Mouse (Mus musculus): ENCODE results near the gene Rptn. TPM values are rescaled to one million over a fixed set of nuclear protein-coding genes. Genes with fewer than 3 reads are reported as not detected.

The Rptn gene
- polyA plus RNA-seq (2015; fragmentation: Nextera tagmentation; extraction: Ambion mirVana), result not detected in 2 replicates

GRCm38 (mm10) chr3:93393366-93393765 lies at the start of gene Rptn:
Rptn (plus strand) TSS chr3:93393699.
- no peaks in the 10 kb centered on the region for H3K36me3 ChIP-seq
- no peaks in the 10 kb centered on the region for H3K4me1 ChIP-seq (replicated peaks)
- H3K4me2 ChIP-seq (replicated peaks), result no peak within 1 kb of the TSS
- H3K9ac ChIP-seq (replicated peaks), result no peak within 1 kb of the TSS
- H3K4me3 ChIP-seq (replicated peaks), result no peak within 1 kb of the TSS
- H3K27ac ChIP-seq, result no peak within 1 kb of the TSS
- no peak for ATAC-seq
- no peaks in the 10 kb centered on the region for H3K9me3 ChIP-seq
- no peaks in the 10 kb centered on the region for H3K27me3 ChIP-seq
- 79% methylated on average over 2 of the region's 2 CpGs for WGBS

DNA sequence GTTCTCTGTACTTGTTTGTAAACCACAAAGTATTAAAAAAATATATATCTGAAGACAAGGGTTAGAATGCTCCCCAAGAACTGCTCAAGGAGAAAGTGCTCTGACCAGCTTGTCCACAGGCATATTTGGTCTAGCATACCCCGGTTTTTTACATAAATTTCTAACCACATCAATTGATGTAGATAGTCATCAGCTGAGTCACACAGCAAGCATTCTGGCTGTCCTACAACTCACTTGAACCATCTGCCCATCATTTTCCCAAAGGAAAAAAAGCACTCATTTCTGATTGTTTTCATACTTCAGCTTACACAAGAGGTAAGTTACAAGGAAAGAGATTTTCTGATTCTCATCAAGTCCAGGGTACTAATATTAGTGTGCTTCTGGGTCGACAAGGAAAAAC lies 46.6 kb upstream of the Rptn start:
- Histone ChIP-seq H3K9me3 (no peaks in the 10 kb centered on the region), H3K36me3 (no peaks in the 10 kb centered on the region), H3K4me1 (replicated peaks) (no peaks in the 10 kb centered on the region), H3K9ac (replicated peaks) (no peak overlapping the region), H3K4me2 (replicated peaks) (no peak overlapping the region), H3K27ac (no peak overlapping the region), H3K27me3 (no peaks in the 10 kb centered on the region), H3K4me3 (replicated peaks) (no peak overlapping the region)
- no peak for ATAC-seq
- 88% methylated on average over 2 of the region's 2 CpGs for WGBS

DNA sequence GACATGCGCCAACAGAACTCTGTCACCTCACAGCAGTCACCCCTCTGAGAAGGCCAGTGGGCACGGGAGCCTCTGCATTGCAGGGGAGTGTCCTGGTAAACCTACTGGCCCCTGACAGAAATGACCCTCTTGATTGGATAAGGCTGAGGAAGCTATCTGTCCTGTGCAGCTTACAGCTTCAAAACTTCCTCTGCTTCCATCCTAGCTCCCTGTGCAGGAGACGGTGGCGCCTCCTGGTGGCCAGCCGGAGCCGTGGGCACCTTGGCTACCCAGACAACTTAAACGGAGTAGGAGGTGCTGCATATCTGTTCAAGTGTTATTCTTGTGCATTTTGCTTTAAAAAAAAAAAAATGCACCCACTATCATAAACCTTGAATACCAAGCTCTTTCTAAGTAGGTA lies 33.5 kb upstream of the Rptn start:
- H3K4me1 ChIP-seq (replicated peaks), result no peaks in the 10 kb centered on the region; the same call in 1 of the 2 replicates
- H3K27me3 ChIP-seq, result no peaks in the 10 kb centered on the region
- H3K9me3 ChIP-seq, result no peaks in the 10 kb centered on the region
- no peak overlapping the region for H3K9ac ChIP-seq (replicated peaks)
- no peak overlapping the region for H3K4me2 ChIP-seq (replicated peaks)
- H3K4me3 ChIP-seq (replicated peaks), result no peak overlapping the region
- ATAC-seq, result no peak
- H3K27ac ChIP-seq, result no peak overlapping the region
- no peaks in the 10 kb centered on the region for H3K36me3 ChIP-seq
- WGBS, result 19% methylated on average over 7 of the region's 7 CpGs

DNA sequence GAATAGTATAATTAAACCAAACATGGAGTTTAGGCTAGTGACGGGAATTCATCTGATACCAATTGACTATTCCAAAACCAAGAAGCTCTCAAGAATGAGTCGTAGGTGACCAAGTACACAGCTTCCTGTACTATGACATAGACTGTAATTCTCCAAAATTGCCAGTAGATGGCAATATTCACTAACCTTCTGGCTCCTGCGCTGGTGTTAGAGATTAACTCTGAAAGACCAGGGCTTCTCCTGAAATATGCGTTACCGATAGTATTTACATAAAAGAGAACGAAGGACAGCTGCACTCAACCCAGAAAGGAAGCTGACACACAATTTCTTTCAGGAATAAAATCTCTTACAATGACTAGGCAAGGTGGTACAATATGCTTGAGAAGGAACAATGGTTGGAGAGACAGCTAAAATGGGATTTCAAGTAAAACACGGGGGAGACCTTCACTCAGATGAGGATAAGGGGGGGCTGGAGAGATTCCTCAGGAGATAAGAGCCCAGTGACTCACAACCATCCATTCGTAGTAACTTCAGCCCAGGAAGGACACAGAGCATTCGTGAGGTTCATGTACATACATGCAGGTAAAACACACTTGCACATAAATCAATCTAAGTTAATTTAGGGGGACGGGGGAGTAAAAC lies 31.4 kb upstream of the Rptn start:
- Histone ChIP-seq H3K4me3 (replicated peaks) (peak overlapping the region; percentile 16), H3K27me3 (no peaks in the 10 kb centered on the region)
- 10% methylated on average over 10 of the region's 10 CpGs for WGBS

DNA sequence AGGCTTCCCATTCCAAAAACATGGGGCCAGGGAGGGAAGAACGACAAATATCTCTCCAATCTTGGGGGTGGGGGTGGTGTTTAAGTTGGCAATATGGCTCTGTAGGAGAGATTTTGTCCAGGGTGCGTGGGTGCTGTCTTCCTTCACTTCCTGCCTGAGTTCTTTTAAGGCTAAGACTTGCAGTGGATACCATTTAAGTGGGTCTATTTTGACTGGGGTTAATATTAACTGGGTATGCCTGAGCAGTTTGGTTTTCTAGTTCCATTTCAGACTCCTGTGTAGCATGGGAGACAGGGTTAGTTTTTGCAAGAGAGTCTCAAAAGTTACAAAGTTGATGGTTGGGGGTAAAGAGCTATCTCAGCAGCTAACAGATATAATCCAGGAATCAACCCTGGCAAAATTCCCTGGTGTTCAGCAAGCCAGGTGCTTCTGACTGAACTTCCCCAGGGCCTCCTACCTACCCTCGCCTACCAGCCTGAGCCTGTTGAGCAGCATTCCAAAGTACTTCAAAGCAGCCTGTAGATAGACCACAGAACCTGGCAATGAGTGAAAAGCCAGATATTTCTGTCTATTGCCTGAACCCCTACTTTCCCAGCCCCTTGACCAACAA lies 26.4 kb upstream of the Rptn start:
- no peak for ATAC-seq
- H3K4me1 ChIP-seq (replicated peaks), result no peaks in the 10 kb centered on the region; the same call in 1 of the 2 replicates
- 75% methylated on average over 3 of the region's 3 CpGs for WGBS
- H3K27ac ChIP-seq, result no peak overlapping the region
- no peak overlapping the region for H3K4me2 ChIP-seq (replicated peaks)
- H3K36me3 ChIP-seq, result no peaks in the 10 kb centered on the region
- no peaks in the 10 kb centered on the region for H3K27me3 ChIP-seq
- no peak overlapping the region for H3K4me3 ChIP-seq (replicated peaks)
- H3K9ac ChIP-seq (replicated peaks), result no peak overlapping the region
- H3K9me3 ChIP-seq, result no peaks in the 10 kb centered on the region

More for the DNA sequence above, 31.4 kb upstream of the Rptn start:
- H3K9ac ChIP-seq (replicated peaks), result no peak overlapping the region
- no peak overlapping the region for H3K27ac ChIP-seq
- no peaks in the 10 kb centered on the region; the same call in 1 of the 2 replicates for H3K4me1 ChIP-seq (replicated peaks)
- no peaks in the 10 kb centered on the region for H3K9me3 ChIP-seq
- H3K4me2 ChIP-seq (replicated peaks), result peak overlapping the region; percentile 43
- no peaks in the 10 kb centered on the region for H3K36me3 ChIP-seq
- ATAC-seq, result peak; percentile 92

DNA sequence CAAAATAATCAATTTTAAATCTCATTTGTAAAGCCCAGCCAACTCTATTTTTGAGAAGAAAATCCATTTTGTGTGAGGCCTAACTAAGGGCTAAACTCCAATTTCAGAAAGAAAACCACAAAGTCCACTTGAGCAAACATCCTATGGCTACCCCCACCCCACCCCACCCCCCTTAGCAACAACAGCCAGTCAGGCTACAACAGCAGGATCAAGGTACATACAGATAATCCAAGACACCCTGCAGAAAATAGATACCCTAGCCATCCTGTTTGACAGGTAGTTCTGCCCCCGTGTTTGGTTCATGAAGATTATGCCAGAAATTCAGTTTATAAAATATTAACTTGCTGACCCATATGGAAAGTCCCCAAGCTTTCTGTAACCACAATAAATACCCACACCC lies 25.3 kb upstream of the Rptn start:
- H3K4me1 ChIP-seq (replicated peaks), result no peaks in the 10 kb centered on the region
- WGBS, result 93% methylated on average over 1 of the region's 1 CpGs

DNA sequence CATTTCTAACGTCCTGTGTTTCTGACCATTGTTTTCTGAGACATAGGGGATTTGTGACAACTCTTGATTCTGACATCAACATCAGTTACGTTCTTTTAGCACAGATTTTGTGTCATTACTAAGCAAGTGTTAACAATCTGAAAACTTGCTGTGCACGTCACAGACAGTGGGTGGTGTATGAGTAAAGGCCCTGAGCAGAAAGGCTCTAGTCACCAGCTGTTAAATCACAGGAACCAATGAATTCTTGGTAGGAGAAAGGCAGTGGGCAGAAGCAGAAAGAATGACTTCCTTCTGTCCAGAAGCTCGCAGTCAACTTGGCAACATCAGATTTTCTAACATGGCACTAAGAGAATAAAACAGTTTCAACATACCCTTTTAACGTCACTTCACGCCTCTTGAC lies 20.1 kb upstream of the Rptn start:
- Histone ChIP-seq H3K27ac (no peak overlapping the region), H3K9ac (replicated peaks) (no peak overlapping the region), H3K4me1 (replicated peaks) (no peaks in the 10 kb centered on the region), H3K36me3 (no peaks in the 10 kb centered on the region), H3K9me3 (no peaks in the 10 kb centered on the region), H3K4me3 (replicated peaks) (no peak overlapping the region), H3K4me2 (replicated peaks) (no peak overlapping the region), H3K27me3 (no peaks in the 10 kb centered on the region)
- 80% methylated on average over 6 of the region's 6 CpGs for WGBS
- no peak for ATAC-seq

More for the DNA sequence above, 25.3 kb upstream of the Rptn start:
- Histone ChIP-seq H3K4me2 (replicated peaks) (no peak overlapping the region), H3K9me3 (no peaks in the 10 kb centered on the region), H3K27ac (no peak overlapping the region), H3K9ac (replicated peaks) (no peak overlapping the region), H3K4me3 (replicated peaks) (no peak overlapping the region), H3K36me3 (no peaks in the 10 kb centered on the region), H3K27me3 (no peaks in the 10 kb centered on the region)
- no peak for ATAC-seq

- no peaks in the 10 kb centered on the region for H3K27me3 ChIP-seq
- no peak overlapping the region for H3K9ac ChIP-seq (replicated peaks)
- no peaks in the 10 kb centered on the region for H3K9me3 ChIP-seq
- H3K27ac ChIP-seq, result no peak overlapping the region
- ATAC-seq, result no peak
- H3K4me2 ChIP-seq (replicated peaks), result no peak overlapping the region
- WGBS, result 76% methylated on average over 1 of the region's 1 CpGs
- H3K36me3 ChIP-seq, result no peaks in the 10 kb centered on the region
- H3K4me3 ChIP-seq (replicated peaks), result no peak overlapping the region
- no peaks in the 10 kb centered on the region for H3K4me1 ChIP-seq (replicated peaks)
Observed at GRCm38 (mm10) chr3:93375196-93375595, 18.3 kb upstream of the Rptn start.

DNA sequence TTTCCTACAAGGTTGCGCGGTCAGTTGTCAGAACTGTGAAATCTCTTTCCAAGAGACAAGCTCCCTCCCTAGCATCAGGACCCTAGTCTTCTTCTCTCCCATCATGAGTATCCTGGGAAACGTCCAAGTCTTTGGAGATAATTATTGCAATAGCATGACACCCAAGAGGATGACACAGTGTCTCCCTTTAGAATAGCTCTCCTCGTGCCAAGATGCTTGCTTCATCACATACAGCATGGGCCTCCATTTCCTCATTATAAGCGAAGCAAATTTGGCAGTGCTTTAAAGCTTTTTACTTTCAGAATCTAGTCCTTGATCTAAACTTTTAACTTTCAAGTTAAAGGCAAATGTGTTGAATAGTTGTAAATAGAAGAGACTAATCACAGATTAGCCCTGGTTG lies 17.9 kb upstream of the Rptn start:
- no peak overlapping the region for H3K4me3 ChIP-seq (replicated peaks)
- no peak for ATAC-seq
- 83% methylated on average over 5 of the region's 5 CpGs for WGBS
- H3K4me2 ChIP-seq (replicated peaks), result no peak overlapping the region
- no peak overlapping the region for H3K9ac ChIP-seq (replicated peaks)
- no peaks in the 10 kb centered on the region for H3K4me1 ChIP-seq (replicated peaks)
- H3K27ac ChIP-seq, result no peak overlapping the region
- H3K9me3 ChIP-seq, result no peaks in the 10 kb centered on the region
- H3K27me3 ChIP-seq, result no peaks in the 10 kb centered on the region
- H3K36me3 ChIP-seq, result no peaks in the 10 kb centered on the region

- ATAC-seq, result no peak
- Histone ChIP-seq H3K4me1 (replicated peaks) (no peaks in the 10 kb centered on the region), H3K9ac (replicated peaks) (no peak overlapping the region), H3K4me3 (replicated peaks) (no peak overlapping the region), H3K27me3 (no peaks in the 10 kb centered on the region), H3K27ac (no peak overlapping the region), H3K9me3 (no peaks in the 10 kb centered on the region), H3K36me3 (no peaks in the 10 kb centered on the region), H3K4me2 (replicated peaks) (no peak overlapping the region)
- WGBS, result 45% methylated on average over 4 of the region's 4 CpGs
Observed at GRCm38 (mm10) chr3:93378146-93378545, 15.4 kb upstream of the Rptn start.

DNA sequence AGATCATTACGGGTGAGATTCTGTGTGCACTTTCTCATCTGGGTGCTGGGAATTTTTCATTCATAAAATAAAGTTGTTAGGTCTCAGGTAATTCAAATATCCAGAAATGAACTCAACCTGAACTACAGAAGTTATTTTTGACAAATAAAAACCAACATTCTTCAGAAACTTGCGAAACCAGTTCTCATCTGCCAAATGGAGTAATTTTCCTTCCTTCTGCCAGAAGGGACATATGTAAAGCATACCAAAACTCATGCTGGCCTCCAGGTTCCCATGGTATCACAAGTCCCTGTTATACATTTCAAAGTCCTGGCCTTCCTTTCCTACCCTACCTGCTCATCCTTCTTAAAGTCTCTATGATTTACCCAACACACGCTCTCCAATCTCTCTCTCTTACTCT lies 10.4 kb downstream of the Rptn start:
- H3K36me3 ChIP-seq, result no peaks in the 10 kb centered on the region
- no peaks in the 10 kb centered on the region for H3K9me3 ChIP-seq
- H3K27ac ChIP-seq, result no peak overlapping the region
- no peak overlapping the region for H3K9ac ChIP-seq (replicated peaks)
- 91% methylated on average over 3 of the region's 3 CpGs for WGBS
- no peaks in the 10 kb centered on the region for H3K4me1 ChIP-seq (replicated peaks)
- no peaks in the 10 kb centered on the region for H3K27me3 ChIP-seq
- H3K4me2 ChIP-seq (replicated peaks), result no peak overlapping the region
- H3K4me3 ChIP-seq (replicated peaks), result no peak overlapping the region
- ATAC-seq, result no peak

DNA sequence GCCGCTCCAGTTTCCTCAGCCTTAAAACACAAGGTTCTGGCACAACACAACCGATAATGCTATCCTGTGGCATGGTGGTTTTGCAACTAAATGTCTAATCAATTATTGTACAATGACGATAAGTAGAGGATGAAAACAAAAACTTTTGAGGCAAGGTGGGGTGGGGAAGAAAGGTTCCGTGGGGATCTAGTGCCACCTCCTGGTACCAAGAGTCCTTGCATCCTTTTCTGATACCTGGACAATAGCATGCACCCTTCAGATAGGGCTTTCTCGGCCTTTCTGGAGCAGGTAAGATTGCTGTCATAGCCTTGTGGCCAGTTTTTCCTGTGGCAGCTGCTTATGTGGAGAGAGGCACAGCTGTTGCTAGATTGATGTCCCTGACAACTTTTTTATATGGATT lies 13.5 kb downstream of the Rptn start:
- no peak overlapping the region for H3K4me2 ChIP-seq (replicated peaks)
- 0 out of 2 replicates have a peak, but pooled peaks have one; percentile 37 for ATAC-seq
- H3K4me1 ChIP-seq (replicated peaks), result no peaks in the 10 kb centered on the region
- H3K36me3 ChIP-seq, result no peaks in the 10 kb centered on the region
- WGBS, result 41% methylated on average over 5 of the region's 5 CpGs
- H3K27me3 ChIP-seq, result no peaks in the 10 kb centered on the region
- H3K27ac ChIP-seq, result no peak overlapping the region
- no peaks in the 10 kb centered on the region for H3K9me3 ChIP-seq
- H3K9ac ChIP-seq (replicated peaks), result no peak overlapping the region
- no peak overlapping the region for H3K4me3 ChIP-seq (replicated peaks)

GRCm38 (mm10) chr3:93411905-93412304 lies 18.4 kb downstream of the Rptn start:
- no peak overlapping the region for H3K27ac ChIP-seq
- no peaks in the 10 kb centered on the region for H3K9me3 ChIP-seq
- no peak for ATAC-seq
- H3K36me3 ChIP-seq, result no peaks in the 10 kb centered on the region
- no peak overlapping the region for H3K4me3 ChIP-seq (replicated peaks)
- no peak overlapping the region for H3K9ac ChIP-seq (replicated peaks)
- no peak overlapping the region for H3K4me2 ChIP-seq (replicated peaks)
- WGBS, result 14% methylated on average over 2 of the region's 2 CpGs
- no peaks in the 10 kb centered on the region for H3K4me1 ChIP-seq (replicated peaks)
- no peaks in the 10 kb centered on the region for H3K27me3 ChIP-seq

Data from midbrain, embryonic 13.5 days (tissue).